Mouse (Mus musculus): Measurements from ENCODE around the gene Calml3. TPM values are rescaled to one million over a fixed set of nuclear protein-coding genes. Genes with fewer than 3 reads are reported as not detected.

Calml3 gene
- polyA plus RNA-seq, 1 experiment = 0.02 TPM

- H3K27me3 ChIP-seq (ENCODE audit: control insufficient read depth, insufficient read depth, insufficient read length) = no peaks in the 10 kb centered on the region
- H3K4me3 ChIP-seq (ENCODE audit: insufficient read depth, poor library complexity, severe bottlenecking) = no peak overlapping the region
- no peaks in the 10 kb centered on the region for H3K79me3 ChIP-seq (ENCODE audit: low read depth)
- no peaks in the 10 kb centered on the region for H3K36me3 ChIP-seq (ENCODE audit: control insufficient read depth, insufficient read depth)
- H3K79me2 ChIP-seq (ENCODE audit: control insufficient read depth, insufficient read depth) = no peaks in the 10 kb centered on the region
- H3ac ChIP-seq (ENCODE audit: control insufficient read depth, insufficient read length, low read depth) = no peak overlapping the region
- TF ChIP-seq CTCF (IDR thresholded peaks at IDR 0.05; ENCODE audit: control insufficient read depth, insufficient read depth, insufficient read length) (no peak), MYOG (IDR thresholded peaks at IDR 0.05; ENCODE audit: control insufficient read depth, extremely low read depth, insufficient read length) (no peak), FOSL1 (IDR thresholded peaks at IDR 0.05; ENCODE audit: insufficient read depth, low read length, poor library complexity, severe bottlenecking) (no peak), CEBPB (IDR thresholded peaks at IDR 0.05; ENCODE audit: low read depth) (no peak), MYOD1 (IDR thresholded peaks at IDR 0.05; ENCODE audit: control insufficient read depth, insufficient read length, low read depth) (no peak), MAX (IDR thresholded peaks at IDR 0.05) (no peak), USF1 (IDR thresholded peaks at IDR 0.05; ENCODE audit: low read depth) (no peak)
These were observed 14.6 kb downstream of the Calml3 start for GRCm38 (mm10) chr13:3789531-3789930.

- H3K4me3 ChIP-seq (ENCODE audit: insufficient read depth, poor library complexity, severe bottlenecking) = no peak overlapping the region
- no peaks in the 10 kb centered on the region for H3K36me3 ChIP-seq (ENCODE audit: control insufficient read depth, insufficient read depth)
- H3K79me3 ChIP-seq (ENCODE audit: low read depth) = no peaks in the 10 kb centered on the region
- H3K27me3 ChIP-seq (ENCODE audit: control insufficient read depth, insufficient read depth, insufficient read length) = no peaks in the 10 kb centered on the region
- no peaks in the 10 kb centered on the region for H3K79me2 ChIP-seq (ENCODE audit: control insufficient read depth, insufficient read depth)
- no peak overlapping the region for H3ac ChIP-seq (ENCODE audit: control insufficient read depth, insufficient read length, low read depth)
- TF ChIP-seq MAX (IDR thresholded peaks at IDR 0.05) = no peak
- TF ChIP-seq MYOG (IDR thresholded peaks at IDR 0.05; ENCODE audit: control insufficient read depth, extremely low read depth, insufficient read length) = no peak
- TF ChIP-seq MYOD1 (IDR thresholded peaks at IDR 0.05; ENCODE audit: control insufficient read depth, insufficient read length, low read depth) = no peak
- TF ChIP-seq CEBPB (IDR thresholded peaks at IDR 0.05; ENCODE audit: low read depth) = no peak
- no peak for TF ChIP-seq FOSL1 (IDR thresholded peaks at IDR 0.05; ENCODE audit: insufficient read depth, low read length, poor library complexity, severe bottlenecking)
- no peak for TF ChIP-seq CTCF (IDR thresholded peaks at IDR 0.05; ENCODE audit: control insufficient read depth, insufficient read depth, insufficient read length)
- no peak for TF ChIP-seq USF1 (IDR thresholded peaks at IDR 0.05; ENCODE audit: low read depth)
These were observed 15.5 kb downstream of the Calml3 start for GRCm38 (mm10) chr13:3788588-3788987.

GRCm38 (mm10) chr13:3787644-3788043, 16.5 kb downstream of the Calml3 start:
- TF ChIP-seq USF1 (IDR thresholded peaks at IDR 0.05; ENCODE audit: low read depth) (no peak), MYOD1 (IDR thresholded peaks at IDR 0.05; ENCODE audit: control insufficient read depth, insufficient read length, low read depth) (no peak), MAX (IDR thresholded peaks at IDR 0.05) (no peak), CTCF (IDR thresholded peaks at IDR 0.05; ENCODE audit: control insufficient read depth, insufficient read depth, insufficient read length) (no peak), MYOG (IDR thresholded peaks at IDR 0.05; ENCODE audit: control insufficient read depth, extremely low read depth, insufficient read length) (no peak), FOSL1 (IDR thresholded peaks at IDR 0.05; ENCODE audit: insufficient read depth, low read length, poor library complexity, severe bottlenecking) (no peak), CEBPB (IDR thresholded peaks at IDR 0.05; ENCODE audit: low read depth) (no peak)
- Histone ChIP-seq H3K4me3 (ENCODE audit: insufficient read depth, poor library complexity, severe bottlenecking) (no peak overlapping the region), H3ac (ENCODE audit: control insufficient read depth, insufficient read length, low read depth) (no peak overlapping the region), H3K79me3 (ENCODE audit: low read depth) (no peaks in the 10 kb centered on the region), H3K36me3 (ENCODE audit: control insufficient read depth, insufficient read depth) (no peaks in the 10 kb centered on the region), H3K79me2 (ENCODE audit: control insufficient read depth, insufficient read depth) (no peaks in the 10 kb centered on the region), H3K27me3 (ENCODE audit: control insufficient read depth, insufficient read depth, insufficient read length) (no peaks in the 10 kb centered on the region)

DNA sequence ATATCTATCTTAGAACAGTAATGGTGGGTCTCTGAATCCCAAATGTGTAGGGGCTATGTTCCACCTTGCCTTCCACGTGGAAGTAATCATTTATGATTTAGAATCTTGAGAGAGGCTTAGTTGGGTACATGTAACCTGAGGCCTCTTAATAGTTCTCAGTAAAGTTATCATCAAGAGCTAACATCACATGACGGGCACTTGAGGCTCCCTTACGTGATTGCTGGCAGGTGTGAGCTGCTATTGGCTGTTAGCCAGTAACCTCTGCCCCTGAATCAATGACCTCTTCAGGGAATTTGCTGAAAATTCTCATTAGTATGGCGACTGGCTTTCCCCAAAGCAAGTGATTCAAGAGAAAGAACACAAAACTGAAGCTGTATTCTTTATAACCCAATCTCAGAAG, 17.0 kb downstream of the Calml3 start:
- Histone ChIP-seq H3ac (ENCODE audit: control insufficient read depth, insufficient read length, low read depth) (no peak overlapping the region), H3K27me3 (ENCODE audit: control insufficient read depth, insufficient read depth, insufficient read length) (no peaks in the 10 kb centered on the region), H3K36me3 (ENCODE audit: control insufficient read depth, insufficient read depth) (no peaks in the 10 kb centered on the region), H3K79me3 (ENCODE audit: low read depth) (no peaks in the 10 kb centered on the region), H3K4me3 (ENCODE audit: insufficient read depth, poor library complexity, severe bottlenecking) (no peak overlapping the region), H3K79me2 (ENCODE audit: control insufficient read depth, insufficient read depth) (no peaks in the 10 kb centered on the region)
- TF ChIP-seq MYOG (IDR thresholded peaks at IDR 0.05; ENCODE audit: control insufficient read depth, extremely low read depth, insufficient read length) = no peak

DNA sequence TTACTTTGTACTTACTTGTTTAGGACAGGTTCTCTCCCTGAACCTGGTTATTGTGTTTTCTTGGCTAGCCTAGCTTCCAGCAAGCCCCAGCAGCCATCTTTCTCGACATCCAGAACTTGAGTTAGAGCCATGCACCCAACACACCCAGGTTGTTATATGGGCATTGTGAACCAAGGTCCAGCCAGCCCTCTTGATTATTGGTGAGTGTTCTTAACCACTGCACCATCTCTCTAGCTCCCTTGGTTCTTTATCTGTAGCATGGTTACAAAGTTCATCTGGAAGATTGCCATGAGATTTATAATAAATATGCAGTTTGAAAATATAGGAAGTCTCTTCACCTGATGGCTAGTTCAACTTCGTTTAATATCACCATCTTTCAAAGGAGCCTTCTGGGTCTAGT, 20.5 kb downstream of the Calml3 start:
- Histone ChIP-seq H3K4me3 (ENCODE audit: insufficient read depth, poor library complexity, severe bottlenecking) (no peak overlapping the region), H3K36me3 (ENCODE audit: control insufficient read depth, insufficient read depth) (no peaks in the 10 kb centered on the region), H3K27me3 (ENCODE audit: control insufficient read depth, insufficient read depth, insufficient read length) (no peaks in the 10 kb centered on the region), H3K79me3 (ENCODE audit: low read depth) (no peaks in the 10 kb centered on the region), H3K79me2 (ENCODE audit: control insufficient read depth, insufficient read depth) (no peaks in the 10 kb centered on the region), H3ac (ENCODE audit: control insufficient read depth, insufficient read length, low read depth) (no peak overlapping the region)
- no peak for TF ChIP-seq MAX (IDR thresholded peaks at IDR 0.05)
- no peak for TF ChIP-seq USF1 (IDR thresholded peaks at IDR 0.05; ENCODE audit: low read depth)
- TF ChIP-seq CTCF (IDR thresholded peaks at IDR 0.05; ENCODE audit: control insufficient read depth, insufficient read depth, insufficient read length) = no peak
- TF ChIP-seq MYOG (IDR thresholded peaks at IDR 0.05; ENCODE audit: control insufficient read depth, extremely low read depth, insufficient read length) = no peak
- no peak for TF ChIP-seq MYOD1 (IDR thresholded peaks at IDR 0.05; ENCODE audit: control insufficient read depth, insufficient read length, low read depth)
- TF ChIP-seq FOSL1 (IDR thresholded peaks at IDR 0.05; ENCODE audit: insufficient read depth, low read length, poor library complexity, severe bottlenecking) = no peak
- no peak for TF ChIP-seq CEBPB (IDR thresholded peaks at IDR 0.05; ENCODE audit: low read depth)

GRCm38 (mm10) chr13:3782499-3782898, 21.6 kb downstream of the Calml3 start:
- no peaks in the 10 kb centered on the region for H3K79me3 ChIP-seq (ENCODE audit: low read depth)
- no peak overlapping the region for H3K4me3 ChIP-seq (ENCODE audit: insufficient read depth, poor library complexity, severe bottlenecking)
- no peak for TF ChIP-seq FOSL1 (IDR thresholded peaks at IDR 0.05; ENCODE audit: insufficient read depth, low read length, poor library complexity, severe bottlenecking)
- no peak for TF ChIP-seq CTCF (IDR thresholded peaks at IDR 0.05; ENCODE audit: control insufficient read depth, insufficient read depth, insufficient read length)
- no peak overlapping the region for H3ac ChIP-seq (ENCODE audit: control insufficient read depth, insufficient read length, low read depth)
- H3K27me3 ChIP-seq (ENCODE audit: control insufficient read depth, insufficient read depth, insufficient read length) = no peaks in the 10 kb centered on the region
- no peaks in the 10 kb centered on the region for H3K36me3 ChIP-seq (ENCODE audit: control insufficient read depth, insufficient read depth)
- H3K79me2 ChIP-seq (ENCODE audit: control insufficient read depth, insufficient read depth) = no peaks in the 10 kb centered on the region
